Comparison of ENCODE assay signal across 8 mouse cellular contexts in the genomic region with DNA sequence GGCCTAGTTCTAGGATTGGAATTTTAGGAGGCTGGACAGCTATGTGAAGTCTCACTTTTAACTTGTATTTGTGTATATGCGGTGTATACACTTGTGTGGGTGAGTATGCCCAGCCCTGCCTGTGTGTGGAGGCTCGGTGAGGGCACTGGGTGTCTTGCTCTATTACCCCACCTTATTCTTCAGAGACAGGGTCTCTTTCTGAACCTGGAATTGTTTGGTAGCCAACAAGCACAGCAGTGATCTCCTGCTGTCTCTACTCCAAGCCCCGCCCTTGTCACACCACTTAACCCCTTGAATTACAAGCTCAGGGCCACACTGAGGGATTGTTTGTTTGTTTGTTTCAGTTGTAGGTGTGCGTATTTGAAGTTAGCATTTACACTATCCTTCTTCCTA. TPM values are rescaled to one million over a fixed set of nuclear protein-coding genes. Genes with fewer than 3 reads are reported as not detected.
DNase-seq lines count a peak whose midpoint lies in the region; ATAC-seq lines count a peak whose summit lies in the region.

No protein-coding gene starts in this region.

- peaks cover 12% of the 10 kb centered on the region for H3K4me1 ChIP-seq in forebrain, embryonic 15.5 days
- peaks cover 14% of the 10 kb centered on the region for H3K4me1 ChIP-seq in liver, embryonic 16.5 days (ENCODE audit: control insufficient read depth, low read depth, low read length)
- peaks cover 19% of the 10 kb centered on the region; the same call in 1 of the 2 replicates for H3K4me1 ChIP-seq in stomach, embryonic 16.5 days (ENCODE audit: control insufficient read depth, insufficient read depth, low read length)

- peak overlapping the region; percentile 40 for H3K4me3 ChIP-seq in forebrain, embryonic 15.5 days
- peak overlapping the region; percentile 75 for H3K4me3 ChIP-seq in liver, embryonic 16.5 days (ENCODE audit: low read depth, low read length)
- H3K4me3 ChIP-seq in stomach, embryonic 16.5 days (replicated peaks; ENCODE audit: low read length), result peak overlapping the region; percentile 69

- peak overlapping the region; percentile 75 for H3K4me2 ChIP-seq in forebrain, embryonic 15.5 days (replicated peaks)
- peak overlapping the region; percentile 79 for H3K4me2 ChIP-seq in liver, embryonic 16.5 days (ENCODE audit: low read depth, low read length)
- H3K4me2 ChIP-seq in stomach, embryonic 16.5 days (ENCODE audit: low read depth, low read length), result peak overlapping the region; percentile 98

- H3K27me3 ChIP-seq in forebrain, embryonic 15.5 days, result no peaks in the 10 kb centered on the region
- no peaks in the 10 kb centered on the region for H3K27me3 ChIP-seq in liver, embryonic 16.5 days (ENCODE audit: control insufficient read depth, insufficient read depth, low read depth, low read length)
- H3K27me3 ChIP-seq in stomach, embryonic 16.5 days (ENCODE audit: control insufficient read depth, insufficient read depth, low read length), result no peaks in the 10 kb centered on the region

- peak; percentile 26 for DNase-seq in cerebellum, postnatal 14 days
- no peak for DNase-seq in cerebellum, adult 8-10 months
- peak; percentile 51 for DNase-seq in CD4-positive, CD25-positive, alpha-beta regulatory T cell, adult 2 months (ENCODE audit: low read depth, low spot score)
- no peak for DNase-seq in cerebellum, adult 9-11 months
- DNase-seq in frontal cortex, postnatal 10 days (ENCODE audit: low spot score in 2 of 2), result no peak

- H3K9ac ChIP-seq in forebrain, embryonic 15.5 days (replicated peaks), result peak overlapping the region; percentile 55; the same call in 1 of the 2 replicates
- peak overlapping the region; percentile 75 for H3K9ac ChIP-seq in liver, embryonic 16.5 days (ENCODE audit: low read depth, low read length)
- H3K9ac ChIP-seq in stomach, embryonic 16.5 days (ENCODE audit: low read length), result peak overlapping the region; percentile 92

- no peaks in the 10 kb centered on the region for H3K9me3 ChIP-seq in forebrain, embryonic 15.5 days
- no peaks in the 10 kb centered on the region for H3K9me3 ChIP-seq in liver, embryonic 16.5 days (replicated peaks; ENCODE audit: control insufficient read depth, low read length)
- H3K9me3 ChIP-seq in stomach, embryonic 16.5 days (replicated peaks; ENCODE audit: control insufficient read depth, low read length), result no peaks in the 10 kb centered on the region

- 54% methylated on average over 4 of the region's 4 CpGs for WGBS in forebrain, embryonic 15.5 days
- 19% methylated on average over 4 of the region's 4 CpGs for WGBS in liver, embryonic 16.5 days (ENCODE audit: insufficient replicate concordance)
- WGBS in stomach, embryonic 16.5 days, result 44% methylated on average over 4 of the region's 4 CpGs

- H3K27ac ChIP-seq in forebrain, embryonic 15.5 days (replicated peaks), result no peak overlapping the region
- H3K27ac ChIP-seq in liver, embryonic 16.5 days (ENCODE audit: low read length), result peak overlapping the region; percentile 88
- peak overlapping the region; percentile 90 for H3K27ac ChIP-seq in stomach, embryonic 16.5 days (ENCODE audit: low read length)

- H3K36me3 ChIP-seq in forebrain, embryonic 15.5 days, result no peaks in the 10 kb centered on the region
- H3K36me3 ChIP-seq in liver, embryonic 16.5 days (ENCODE audit: control insufficient read depth, insufficient read depth), result no peaks in the 10 kb centered on the region
- H3K36me3 ChIP-seq in stomach, embryonic 16.5 days (ENCODE audit: control insufficient read depth, insufficient read depth, low read length), result no peaks in the 10 kb centered on the region

- ATAC-seq in forebrain, embryonic 15.5 days (replicated peaks), result no peak
- peak; percentile 35 for ATAC-seq in liver, embryonic 16.5 days (ENCODE audit: low read depth)
- peak; percentile 20; the same call in 1 of the 2 replicates for ATAC-seq in stomach, embryonic 16.5 days (ENCODE audit: insufficient read depth, low FRiP score)

RNA-seq across cellular contexts. Expression of gene Tapbpl, which starts 0.4 kb away (rescaled TPM):
- polyA plus RNA-seq in forebrain, embryonic 15.5 days (2015; fragmentation: Nextera tagmentation; extraction: Ambion mirVana), result 3.0 and 3.2 TPM in 2 replicates
- 9.1 and 9.7 TPM in 2 replicates for polyA plus RNA-seq in liver, embryonic 16.5 days (2015; fragmentation: Nextera tagmentation; extraction: Ambion mirVana)
- 9.0 and 9.6 TPM in 2 replicates for polyA plus RNA-seq in stomach, embryonic 16.5 days (2015; fragmentation: Nextera tagmentation; extraction: Ambion mirVana)

RNA-seq across cellular contexts. Expression of gene Cd27, which starts 4.8 kb away (rescaled TPM):
- polyA plus RNA-seq in forebrain, embryonic 15.5 days (2015; fragmentation: Nextera tagmentation; extraction: Ambion mirVana), result 1.3 and 2.3 TPM in 2 replicates
- polyA plus RNA-seq in liver, embryonic 16.5 days (2015; fragmentation: Nextera tagmentation; extraction: Ambion mirVana), result 1.1 and 1.5 TPM in 2 replicates
- polyA plus RNA-seq in stomach, embryonic 16.5 days (2015; fragmentation: Nextera tagmentation; extraction: Ambion mirVana), result 2.5 and 2.7 TPM in 2 replicates

RNA-seq across cellular contexts. Expression of gene Vamp1, which starts 16.7 kb away (rescaled TPM):
- polyA plus RNA-seq in forebrain, embryonic 15.5 days (2015; fragmentation: Nextera tagmentation; extraction: Ambion mirVana), result 5.6 and 6.0 TPM in 2 replicates
- 1.5 and 1.8 TPM in 2 replicates for polyA plus RNA-seq in liver, embryonic 16.5 days (2015; fragmentation: Nextera tagmentation; extraction: Ambion mirVana)
- 6.9 and 7.4 TPM in 2 replicates for polyA plus RNA-seq in stomach, embryonic 16.5 days (2015; fragmentation: Nextera tagmentation; extraction: Ambion mirVana)

RNA-seq across cellular contexts. Expression of gene Mrpl51, which starts 40.4 kb away (rescaled TPM):
- 155 and 158 TPM in 2 replicates for polyA plus RNA-seq in forebrain, embryonic 15.5 days (2015; fragmentation: Nextera tagmentation; extraction: Ambion mirVana)
- polyA plus RNA-seq in liver, embryonic 16.5 days (2015; fragmentation: Nextera tagmentation; extraction: Ambion mirVana), result 145 and 162 TPM in 2 replicates
- 212 and 232 TPM in 2 replicates for polyA plus RNA-seq in stomach, embryonic 16.5 days (2015; fragmentation: Nextera tagmentation; extraction: Ambion mirVana)

RNA-seq across cellular contexts. Expression of gene Ncapd2, which starts 40.5 kb away (rescaled TPM):
- 98.5 and 99.5 TPM in 2 replicates for polyA plus RNA-seq in forebrain, embryonic 15.5 days (2015; fragmentation: Nextera tagmentation; extraction: Ambion mirVana)
- polyA plus RNA-seq in liver, embryonic 16.5 days (2015; fragmentation: Nextera tagmentation; extraction: Ambion mirVana), result 96.1 and 98.1 TPM in 2 replicates
- polyA plus RNA-seq in stomach, embryonic 16.5 days (2015; fragmentation: Nextera tagmentation; extraction: Ambion mirVana), result 90.3 and 102 TPM in 2 replicates

Comparison
In these comparisons a context has a peak if more than half of its experiments do, and no peak if none do; other contexts are left out.
1. DNase-seq: peak in cerebellum, postnatal 14 days (2 of 2) and CD4-positive, CD25-positive, alpha-beta regulatory T cell, adult 2 months (single experiment); none in cerebellum, adult 8-10 months (single experiment), cerebellum, adult 9-11 months (single experiment) and frontal cortex, postnatal 10 days (0 of 2).
2. Peak in every context shown above with its lines, with median percentiles within 50 percentile points of each other: H3K4me2 ChIP-seq, H3K4me3 ChIP-seq and H3K9ac ChIP-seq.